Mouse (Mus musculus): ENCODE results near the gene Vmn1r29. TPM values are rescaled to one million over a fixed set of nuclear protein-coding genes. Genes with fewer than 3 reads are reported as not detected.

Gene Vmn1r29
- polyA plus RNA-seq (2017; shearing (Covaris generic)), result not detected

GRCm38 (mm10) chr6:58301249-58301648 is at the start of gene Vmn1r29:
TSS of gene Vmn1r29 (plus strand) at chr6:58301549.

GRCm38 (mm10) chr6:58261737-58262136 is 39.6 kb upstream of the Vmn1r29 start, which contains the start of gene Vmn1r28:
TSS of gene Vmn1r28 (plus strand) at chr6:58262037.

Other genes with a start within 250 kb of the Vmn1r29 start
- gene Vmn1r27, start 82.7 kb upstream of the Vmn1r29 start, polyA plus RNA-seq (2017; shearing (Covaris generic)), result not detected
- not detected for gene Vmn1r28, start 39.5 kb upstream of the Vmn1r29 start, polyA plus RNA-seq (2017; shearing (Covaris generic))
- gene Vmn1r30, start 141.8 kb downstream of the Vmn1r29 start, polyA plus RNA-seq (2017; shearing (Covaris generic)), result not detected
- not detected for gene Vmn1r31, start 173.8 kb downstream of the Vmn1r29 start, polyA plus RNA-seq (2017; shearing (Covaris generic))

Data from effector memory CD4-positive, alpha-beta T cell, adult 7 months (primary cell).